Mouse (Mus musculus) neural tube, embryonic 15.5 days (tissue): ENCODE results near the gene Pla2g4b. TPM values are rescaled to one million over a fixed set of nuclear protein-coding genes. Genes with fewer than 3 reads are reported as not detected.

Experiments
- ATAC-seq: fragments of 200-750 bp; cut with Nextera tagmentation; 2 replicates; pipeline ENCODE4 v1.8.0; 2017; ENCODE audit warnings: mild to moderate bottlenecking, moderate TSS enrichment, moderate library complexity; ENCODE audit not compliant: low FRiP score
- H3K27ac ChIP-seq: fragments of 300-500 bp; sonication (generic); replicated peaks from 2 replicates; pipeline ENCODE4 v1.5.1; 2015; ENCODE audit warnings: mild to moderate bottlenecking, inconsistent platforms
- H3K27me3 ChIP-seq: fragments of 300-500 bp; sonication (generic); replicated peaks from 2 replicates; pipeline ENCODE4 v1.6.1; 2015; ENCODE audit warnings: inconsistent platforms
- H3K36me3 ChIP-seq: fragments of 300-500 bp; sonication (generic); 2 replicates; pipeline ENCODE4 v1.6.1; 2015; ENCODE audit warnings: inconsistent platforms
- H3K4me1 ChIP-seq: fragments of 300-500 bp; sonication (generic); 2 replicates; pipeline ENCODE4 v1.6.1; 2015; ENCODE audit warnings: inconsistent platforms
- H3K4me2 ChIP-seq: fragments of 300-500 bp; sonication (generic); 2 replicates; pipeline ENCODE4 v1.6.1; 2015; ENCODE audit warnings: inconsistent platforms, mild to moderate bottlenecking, moderate library complexity
- H3K4me3 ChIP-seq: fragments of 300-500 bp; sonication (generic); replicated peaks from 2 replicates; pipeline ENCODE4 v1.5.1; 2015; ENCODE audit warnings: mild to moderate bottlenecking, inconsistent platforms
- H3K9ac ChIP-seq: fragments of 300-500 bp; sonication (generic); replicated peaks from 2 replicates; pipeline ENCODE4 v1.6.1; 2015; ENCODE audit warnings: mild to moderate bottlenecking, inconsistent platforms
- H3K9me3 ChIP-seq: fragments of 300-500 bp; sonication (generic); replicated peaks from 2 replicates; pipeline ENCODE4 v1.6.1; 2016; ENCODE audit warnings: inconsistent platforms
- WGBS: fragments of 180-500 bp; shearing (Covaris S2); methylation state at CpG from one replicate; pipeline ENCODE4 v1.1.7; 2015; ENCODE audit warnings: mixed read lengths; 5-methylcytosine and 5-hydroxymethylcytosine counted together
- polyA plus RNA-seq: library from polyadenylated mRNA; unstranded; fragments of >200 nt; fragmentation: Nextera tagmentation; extraction: Ambion mirVana; gene quantifications from 2 replicates; pipeline ENCODE4 v1.2.1, GENCODE M21; 2015

Pla2g4b gene
- polyA plus RNA-seq, 1 experiment from 2014 or later = 2.8 TPM

- 98% methylated on average over 2 of the region's 2 CpGs for WGBS
- H3K4me3 ChIP-seq = no peak overlapping the region
Observed at GRCm38 (mm10) chr2:119999731-120000130, 33.5 kb upstream of the Pla2g4b start.

DNA sequence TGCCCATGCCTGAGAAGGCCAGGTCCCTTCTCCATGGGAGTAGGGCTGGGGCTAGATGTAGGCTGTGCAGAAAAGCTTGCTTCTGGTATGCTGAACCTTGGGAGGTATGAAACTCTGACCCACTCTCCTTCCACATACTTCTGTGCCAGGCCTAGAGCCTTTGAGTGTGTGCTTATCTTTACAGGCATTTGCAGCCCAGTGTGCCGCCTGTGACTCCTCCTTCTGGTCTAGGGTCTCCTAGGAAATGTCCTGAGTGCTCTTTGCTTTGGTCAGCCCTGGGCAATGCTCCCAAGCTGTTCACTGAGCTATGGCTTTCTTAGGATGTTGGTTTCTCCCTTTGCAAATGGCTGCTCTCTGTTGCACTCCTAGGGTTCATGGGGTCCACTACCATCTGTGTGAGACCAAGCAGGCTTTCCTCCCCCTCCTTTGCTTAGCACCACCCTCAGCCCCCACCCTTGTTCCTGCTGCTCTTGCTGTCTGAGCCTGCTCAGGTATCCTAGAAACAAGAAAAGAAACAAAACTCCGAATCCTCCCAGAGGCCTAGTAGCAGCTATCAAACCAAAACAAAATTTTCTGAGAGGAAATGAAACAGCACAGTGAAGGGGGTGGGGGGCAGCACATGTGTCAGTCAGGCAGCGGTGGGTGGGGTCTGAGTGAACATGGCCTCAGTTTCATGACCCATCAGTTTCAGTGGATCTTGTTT is 32.2 kb upstream of the Pla2g4b start:
- Histone ChIP-seq H3K36me3 (peaks cover 25% of the 10 kb centered on the region), H3K4me2 (no peak overlapping the region), H3K27ac (no peak overlapping the region), H3K27me3 (no peaks in the 10 kb centered on the region), H3K9ac (no peak overlapping the region), H3K4me3 (no peak overlapping the region), H3K4me1 (peaks cover 12% of the 10 kb centered on the region; the same call in 1 of the 2 replicates), H3K9me3 (no peaks in the 10 kb centered on the region)
- WGBS = 80% methylated on average over 3 of the region's 3 CpGs
- no peak for ATAC-seq

More at GRCm38 (mm10) chr2:119999731-120000130, 33.5 kb upstream of the Pla2g4b start:
- no peak for ATAC-seq
- H3K27me3 ChIP-seq = no peaks in the 10 kb centered on the region
- H3K9me3 ChIP-seq = no peaks in the 10 kb centered on the region
- no peak overlapping the region for H3K27ac ChIP-seq
- H3K36me3 ChIP-seq = peaks cover 25% of the 10 kb centered on the region; the same call in 1 of the 2 replicates
- peaks cover 23% of the 10 kb centered on the region; the same call in 1 of the 2 replicates for H3K4me1 ChIP-seq
- H3K4me2 ChIP-seq = no peak overlapping the region
- H3K9ac ChIP-seq = no peak overlapping the region

DNA sequence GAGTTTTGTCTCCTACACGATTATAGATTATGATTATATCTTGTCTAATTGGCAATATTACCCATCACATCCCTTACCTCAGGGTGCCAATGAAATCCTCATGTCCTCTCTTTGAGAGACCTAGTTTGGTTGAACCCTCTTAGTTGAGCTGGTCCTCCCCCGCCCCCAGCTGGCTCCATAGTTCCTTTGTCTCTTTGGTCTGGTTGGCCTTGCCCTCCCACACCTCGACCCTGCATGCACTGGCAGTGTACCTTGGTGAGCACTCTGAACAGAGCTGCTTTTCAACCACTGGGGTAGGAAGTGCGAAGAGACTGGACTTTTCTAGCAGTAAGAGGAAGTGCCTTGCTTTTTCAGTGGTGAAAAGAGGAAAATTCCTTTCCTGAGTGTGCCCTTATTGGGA is 31.3 kb upstream of the Pla2g4b start:
- no peaks in the 10 kb centered on the region for H3K9me3 ChIP-seq
- H3K27ac ChIP-seq = no peak overlapping the region
- no peaks in the 10 kb centered on the region for H3K27me3 ChIP-seq
- WGBS = 80% methylated on average over 4 of the region's 4 CpGs
- ATAC-seq = no peak
- H3K4me3 ChIP-seq = no peak overlapping the region
- no peak overlapping the region for H3K4me2 ChIP-seq
- H3K4me1 ChIP-seq = 0 out of 2 replicates have a peak, but pooled peaks cover 8% of the 10 kb centered on the region
- H3K9ac ChIP-seq = no peak overlapping the region
- peaks cover 25% of the 10 kb centered on the region for H3K36me3 ChIP-seq

GRCm38 (mm10) chr2:120003970-120004369 is 29.2 kb upstream of the Pla2g4b start:
- Histone ChIP-seq H3K4me1 (0 out of 2 replicates have a peak, but pooled peaks cover 5% of the 10 kb centered on the region), H3K27ac (no peak overlapping the region)
- WGBS = 91% methylated on average over 2 of the region's 2 CpGs

DNA sequence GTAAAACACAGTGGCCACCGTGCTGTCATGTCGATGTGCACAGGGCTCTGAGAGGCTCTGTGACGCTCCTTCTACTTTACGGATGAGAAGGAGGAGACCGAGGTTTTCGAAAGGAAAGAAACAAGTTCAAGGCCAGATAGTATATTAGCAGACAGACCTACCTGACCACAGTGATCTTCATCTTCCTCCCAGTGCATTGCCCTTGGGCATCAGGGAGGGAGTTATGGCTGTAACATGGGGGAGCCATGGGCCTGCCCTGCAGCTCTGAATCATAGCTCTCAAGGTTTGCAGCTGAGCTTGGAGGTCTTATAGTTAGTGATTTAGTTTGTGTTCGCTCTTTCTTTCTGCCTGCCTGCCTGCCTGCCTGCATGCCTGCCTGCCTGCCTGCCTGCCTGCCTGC is 26.5 kb upstream of the Pla2g4b start:
- H3K4me3 ChIP-seq = no peak overlapping the region
- no peak overlapping the region for H3K27ac ChIP-seq
- no peaks in the 10 kb centered on the region for H3K9me3 ChIP-seq
- H3K4me2 ChIP-seq = no peak overlapping the region
- peaks cover 9% of the 10 kb centered on the region for H3K36me3 ChIP-seq
- no peak overlapping the region for H3K9ac ChIP-seq
- ATAC-seq = no peak
- H3K27me3 ChIP-seq = no peaks in the 10 kb centered on the region
- 97% methylated on average over 7 of the region's 7 CpGs for WGBS
- H3K4me1 ChIP-seq = no peaks in the 10 kb centered on the region

More at GRCm38 (mm10) chr2:120003970-120004369, 29.2 kb upstream of the Pla2g4b start:
- Histone ChIP-seq H3K9me3 (no peaks in the 10 kb centered on the region), H3K4me2 (no peak overlapping the region), H3K9ac (no peak overlapping the region), H3K27me3 (no peaks in the 10 kb centered on the region), H3K36me3 (peaks cover 25% of the 10 kb centered on the region), H3K4me3 (no peak overlapping the region)
- ATAC-seq = no peak

DNA sequence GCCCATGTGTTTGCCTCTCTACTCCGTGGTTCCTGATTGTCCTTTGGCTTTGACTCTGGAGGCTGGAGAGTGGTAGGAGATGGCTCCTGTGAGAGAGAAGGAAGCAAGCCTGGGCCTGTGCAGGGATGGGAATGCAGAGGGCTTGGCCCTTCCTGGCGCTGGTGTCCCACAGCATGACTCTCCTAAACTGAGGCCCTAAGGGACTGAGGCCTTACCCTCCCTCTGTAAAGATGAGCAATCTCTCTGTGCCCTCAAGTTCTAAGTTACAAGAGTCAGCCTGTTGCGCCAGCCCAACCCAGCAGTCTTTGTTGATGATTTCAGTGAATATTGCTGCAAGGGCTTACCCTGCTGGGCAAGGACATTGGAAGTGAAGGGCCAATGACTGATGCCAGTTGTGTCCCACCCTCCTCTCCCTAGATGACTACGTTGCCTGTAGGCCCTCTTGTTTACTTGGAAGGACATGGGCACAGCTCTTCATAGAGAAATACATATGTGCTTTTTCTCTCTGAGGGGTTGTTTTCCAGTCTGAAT is 25.5 kb upstream of the Pla2g4b start:
- H3K9ac ChIP-seq = no peak overlapping the region
- H3K9me3 ChIP-seq = no peaks in the 10 kb centered on the region
- peaks cover 14% of the 10 kb centered on the region for H3K36me3 ChIP-seq
- H3K27ac ChIP-seq = no peak overlapping the region; the same call in 1 of the 2 replicates
- H3K4me1 ChIP-seq = no peaks in the 10 kb centered on the region
- WGBS = 92% methylated on average over 4 of the region's 4 CpGs
- no peak overlapping the region for H3K4me2 ChIP-seq
- no peak overlapping the region for H3K4me3 ChIP-seq
- no peak for ATAC-seq
- H3K27me3 ChIP-seq = no peaks in the 10 kb centered on the region

DNA sequence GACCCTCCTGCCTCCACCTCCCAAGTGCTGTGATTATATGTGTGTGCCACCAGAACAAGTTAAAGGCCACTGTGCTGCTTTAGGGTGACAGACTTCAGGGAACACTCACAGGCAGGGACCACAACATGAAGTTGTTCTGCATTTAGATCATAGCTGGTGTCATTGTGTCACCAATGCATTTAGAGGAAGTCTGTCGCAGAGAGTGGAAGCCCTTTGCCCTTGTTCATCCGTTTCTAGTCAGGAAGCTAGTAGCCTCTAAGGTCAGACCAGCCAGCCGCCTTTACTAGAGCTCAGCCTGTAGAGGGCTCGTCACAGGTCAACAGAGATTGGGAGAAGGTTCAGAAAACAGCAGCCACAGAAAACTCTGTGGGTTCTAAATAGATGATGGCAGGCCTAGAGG is 24.5 kb upstream of the Pla2g4b start:
- 78% methylated on average over 4 of the region's 4 CpGs for WGBS
- H3K9ac ChIP-seq = no peak overlapping the region
- no peaks in the 10 kb centered on the region for H3K27me3 ChIP-seq
- H3K9me3 ChIP-seq = no peaks in the 10 kb centered on the region
- no peaks in the 10 kb centered on the region for H3K4me1 ChIP-seq
- no peak overlapping the region for H3K27ac ChIP-seq
- H3K4me3 ChIP-seq = no peak overlapping the region
- peaks cover 23% of the 10 kb centered on the region for H3K36me3 ChIP-seq
- ATAC-seq = no peak
- H3K4me2 ChIP-seq = no peak overlapping the region

GRCm38 (mm10) chr2:120011462-120012200 is 21.6 kb upstream of the Pla2g4b start:
- Histone ChIP-seq H3K4me3 (no peak overlapping the region), H3K36me3 (peaks cover 40% of the 10 kb centered on the region), H3K27me3 (no peaks in the 10 kb centered on the region), H3K4me1 (no peaks in the 10 kb centered on the region), H3K9me3 (no peaks in the 10 kb centered on the region), H3K27ac (no peak overlapping the region), H3K9ac (no peak overlapping the region), H3K4me2 (no peak overlapping the region)
- WGBS = 81% methylated on average over 8 of the region's 8 CpGs
- 0 out of 2 replicates have a peak, but pooled peaks have one; percentile 47 for ATAC-seq

GRCm38 (mm10) chr2:120012924-120013323 is 20.3 kb upstream of the Pla2g4b start:
- H3K27me3 ChIP-seq = no peaks in the 10 kb centered on the region
- H3K4me1 ChIP-seq = no peaks in the 10 kb centered on the region
- no peak overlapping the region for H3K4me3 ChIP-seq
- no peak for ATAC-seq
- no peaks in the 10 kb centered on the region for H3K9me3 ChIP-seq
- H3K9ac ChIP-seq = no peak overlapping the region
- H3K27ac ChIP-seq = no peak overlapping the region
- 90% methylated on average over 13 of the region's 13 CpGs for WGBS
- no peak overlapping the region for H3K4me2 ChIP-seq
- H3K36me3 ChIP-seq = peaks cover 47% of the 10 kb centered on the region

GRCm38 (mm10) chr2:120013831-120014486 is 19.3 kb upstream of the Pla2g4b start:
- Histone ChIP-seq H3K36me3 (peaks cover 57% of the 10 kb centered on the region), H3K4me2 (no peak overlapping the region), H3K27ac (no peak overlapping the region), H3K9ac (no peak overlapping the region), H3K4me1 (no peaks in the 10 kb centered on the region), H3K4me3 (no peak overlapping the region), H3K9me3 (no peaks in the 10 kb centered on the region), H3K27me3 (no peaks in the 10 kb centered on the region)
- 94% methylated on average over 2 of the region's 2 CpGs for WGBS
- ATAC-seq = no peak

DNA sequence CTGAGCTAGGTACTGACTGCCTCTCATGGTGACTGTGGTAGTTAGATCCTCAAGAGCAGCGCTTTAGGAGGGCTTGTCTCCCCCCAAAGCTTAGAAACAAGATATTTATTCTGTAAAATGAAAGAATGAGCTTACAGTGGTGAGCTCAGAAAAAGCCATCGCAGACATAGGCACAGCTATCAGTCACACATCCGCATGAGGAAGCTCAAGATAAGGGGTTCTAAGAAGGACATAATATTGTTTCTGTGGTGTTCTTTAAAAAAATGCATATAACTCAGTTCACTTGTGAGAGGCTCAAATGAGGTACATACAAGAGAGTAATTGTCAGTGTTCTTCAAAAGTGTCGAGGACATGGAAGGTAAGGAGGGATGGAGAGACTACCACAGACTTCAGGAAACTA is 17.3 kb upstream of the Pla2g4b start:
- no peak overlapping the region for H3K27ac ChIP-seq
- H3K4me3 ChIP-seq = no peak overlapping the region
- H3K36me3 ChIP-seq = peaks cover 76% of the 10 kb centered on the region
- H3K9me3 ChIP-seq = no peaks in the 10 kb centered on the region
- H3K9ac ChIP-seq = no peak overlapping the region
- ATAC-seq = no peak
- no peaks in the 10 kb centered on the region for H3K27me3 ChIP-seq
- no peaks in the 10 kb centered on the region for H3K4me1 ChIP-seq
- H3K4me2 ChIP-seq = no peak overlapping the region
- 94% methylated on average over 4 of the region's 4 CpGs for WGBS
